Mouse (Mus musculus): ENCODE measurements around the gene Emilin2.

- TF ChIP-seq BHLHE40 (IDR thresholded peaks at IDR 0.05; ENCODE audit: low read depth, low read length) (no peak), EP300 (IDR thresholded peaks at IDR 0.05; ENCODE audit: low read length) (no peak), MAZ (IDR thresholded peaks at IDR 0.05; ENCODE audit: low read depth, low read length) (no peak)
Observed at GRCm38 (mm10) chr17:71231998-71232397, 79.8 kb downstream of the Emilin2 start.

All from CH12.LX (cell line).